Mouse (Mus musculus) lung, embryonic 14.5 days (tissue): ENCODE measurements around the gene Tpt1. TPM values are rescaled to one million over a fixed set of nuclear protein-coding genes. Genes with fewer than 3 reads are reported as not detected.

Experiments
- ATAC-seq: fragments of 200-750 bp; cut with Nextera tagmentation; 2 replicates; pipeline ENCODE4 v1.8.0; 2017; ENCODE audit warnings: mild to moderate bottlenecking, moderate TSS enrichment, moderate library complexity; ENCODE audit not compliant: insufficient read depth
- DNase-seq: peaks from one replicate; pipeline ENCODE4 v3.0.0-alpha.2; 2015
- H3K27ac ChIP-seq: fragments of 300-500 bp; sonication (generic); 2 replicates; pipeline ENCODE4 v1.5.1; 2014; ENCODE audit warnings: low read depth, mild to moderate bottlenecking, moderate library complexity
- H3K27me3 ChIP-seq: fragments of 300-500 bp; sonication (generic); 2 replicates; pipeline ENCODE4 v1.6.1; 2014; ENCODE audit warnings: low read length, control low read depth; ENCODE audit not compliant: insufficient read depth
- H3K36me3 ChIP-seq: fragments of 300-500 bp; sonication (generic); 2 replicates; pipeline ENCODE4 v1.6.1; 2014; ENCODE audit warnings: control low read depth; ENCODE audit not compliant: insufficient read depth
- H3K4me1 ChIP-seq: fragments of 300-500 bp; sonication (generic); 2 replicates; pipeline ENCODE4 v1.6.1; 2014; ENCODE audit warnings: antibody characterized with exemption, control low read depth; ENCODE audit not compliant: insufficient read depth
- H3K4me2 ChIP-seq: fragments of 300-500 bp; sonication (generic); 2 replicates; pipeline ENCODE4 v1.6.1; 2014; ENCODE audit warnings: mild to moderate bottlenecking
- H3K4me3 ChIP-seq: fragments of 300-500 bp; sonication (generic); 2 replicates; pipeline ENCODE4 v1.5.1; 2014; ENCODE audit warnings: low read depth, low read length
- H3K9ac ChIP-seq: fragments of 300-500 bp; sonication (generic); 2 replicates; pipeline ENCODE4 v1.6.1; 2014
- H3K9me3 ChIP-seq: fragments of 300-500 bp; sonication (generic); 2 replicates; pipeline ENCODE4 v1.6.1; 2016; ENCODE audit warnings: low read depth, low read length, control low read depth
- CTCF ChIP-seq: IDR thresholded peaks from 2 replicates; pipeline ENCODE4 v1.5.1; 2016; ENCODE audit warnings: antibody characterized with exemption, low read depth
- WGBS: fragments of 180-500 bp; shearing (Covaris S2); extraction: QIAGEN DNeasy Blood & Tissue Kit; methylation state at CpG from one replicate; pipeline ENCODE4 v1.1.7; 2014; 5-methylcytosine and 5-hydroxymethylcytosine counted together
- polyA plus RNA-seq: library from polyadenylated mRNA; unstranded; fragments of >200 nt; fragmentation: Nextera tagmentation; extraction: Ambion mirVana; gene quantifications from 2 replicates; pipeline ENCODE4 v1.2.1, GENCODE M21; 2014

Gene Tpt1
- polyA plus RNA-seq, 1 experiment from 2014 or later = 1,140 TPM

DNA sequence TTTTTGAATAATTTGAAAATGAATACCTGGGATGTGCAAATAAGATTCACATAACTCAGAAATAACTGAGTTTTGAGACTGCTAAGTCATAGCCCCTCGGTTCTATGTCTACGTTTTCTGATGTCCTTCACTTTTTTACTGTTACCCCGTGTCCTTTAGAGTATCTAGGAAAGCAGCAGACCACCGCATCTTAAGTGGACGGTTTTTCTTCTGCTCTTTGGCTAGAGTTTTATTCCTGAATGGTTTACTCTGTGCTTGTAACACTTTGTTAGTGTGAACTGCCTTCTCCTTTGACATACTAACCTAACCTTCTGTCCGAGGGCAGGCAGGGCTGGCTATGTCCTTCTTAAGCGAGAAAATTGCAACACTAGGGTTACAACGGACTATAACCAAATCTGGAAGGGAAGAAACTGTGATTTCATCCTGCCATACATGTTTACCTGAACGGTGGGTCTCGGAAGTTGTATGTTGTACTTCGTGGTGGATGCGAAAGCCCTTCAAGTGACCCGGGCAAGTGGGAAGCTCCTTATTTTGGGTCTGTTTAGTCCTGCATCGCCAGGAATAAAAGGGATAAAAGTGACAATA, 690 bp upstream of the Tpt1 start:
- Histone ChIP-seq H3K36me3 (peaks cover 30% of the 10 kb centered on the region), H3K9ac (peak overlapping the region; percentile 95), H3K27me3 (no peaks in the 10 kb centered on the region), H3K4me3 (peak overlapping the region; percentile 85), H3K27ac (peak overlapping the region; percentile 98), H3K4me2 (peak overlapping the region; percentile 80), H3K4me1 (peaks cover 5% of the 10 kb centered on the region; the same call in 1 of the 2 replicates), H3K9me3 (no peaks in the 10 kb centered on the region)
- 3% methylated on average over 14 of the region's 14 CpGs for WGBS
- DNase-seq = peak; percentile 36
- no peak for TF ChIP-seq CTCF
- ATAC-seq = no peak

DNA sequence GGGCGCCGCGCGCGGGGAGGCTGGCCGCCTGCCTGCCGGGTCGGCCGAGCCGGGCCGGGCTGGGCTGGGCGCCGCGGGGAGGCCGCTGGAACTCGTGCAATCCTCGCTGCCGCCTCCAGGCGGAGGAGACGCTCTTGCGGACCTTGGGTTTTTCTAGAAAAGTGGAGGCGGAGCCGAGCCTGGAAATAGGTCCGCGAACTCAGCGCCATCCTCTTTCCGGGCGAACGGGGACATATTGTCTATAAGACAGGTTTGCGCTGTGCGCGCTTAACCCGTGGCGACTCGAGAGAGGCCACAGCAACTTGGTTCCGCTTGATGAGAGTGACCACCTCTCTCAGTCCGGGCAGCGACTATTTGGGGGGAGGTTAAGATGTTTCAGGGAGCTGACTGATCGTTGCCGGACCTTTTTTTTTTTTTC, 814 bp downstream of the Tpt1 start:
- no peaks in the 10 kb centered on the region for H3K27me3 ChIP-seq
- DNase-seq (peak; percentile 95), ATAC-seq (peak; percentile 74)
- peaks cover 45% of the 10 kb centered on the region for H3K36me3 ChIP-seq
- H3K4me2 ChIP-seq = peak overlapping the region; percentile 67
- H3K9ac ChIP-seq = peak overlapping the region; percentile 95
- H3K9me3 ChIP-seq = no peaks in the 10 kb centered on the region
- H3K27ac ChIP-seq = peak overlapping the region; percentile 98
- peak; percentile 55 for TF ChIP-seq CTCF
- under 1% methylated on average over 40 of the region's 40 CpGs for WGBS
- H3K4me3 ChIP-seq = peak overlapping the region; percentile 85
- H3K4me1 ChIP-seq = peaks cover 5% of the 10 kb centered on the region; the same call in 1 of the 2 replicates

DNA sequence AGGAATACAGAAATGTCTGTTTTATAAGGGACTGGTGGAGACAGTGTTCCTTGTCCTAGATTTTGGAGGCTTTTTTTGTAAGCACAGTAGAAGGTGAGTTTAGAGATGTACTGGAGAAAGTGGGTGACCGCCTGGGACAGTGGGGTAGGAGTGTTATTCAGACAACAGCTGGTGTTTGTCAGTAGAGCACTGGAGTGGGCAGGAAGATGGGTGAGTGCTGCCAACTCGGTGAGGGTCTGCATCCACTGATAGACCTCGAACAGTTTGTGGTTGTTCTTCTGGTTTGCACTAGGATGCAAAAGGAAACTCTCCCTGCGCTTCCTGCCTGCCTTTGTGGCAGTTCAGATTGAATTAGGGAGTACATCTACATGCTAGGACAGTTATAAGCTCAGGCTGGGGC, 2.8 kb downstream of the Tpt1 start:
- Histone ChIP-seq H3K27ac (no peak overlapping the region), H3K4me3 (no peak overlapping the region; the same call in 1 of the 2 replicates), H3K9me3 (no peaks in the 10 kb centered on the region), H3K9ac (no peak overlapping the region), H3K4me2 (no peak overlapping the region), H3K4me1 (peaks cover 5% of the 10 kb centered on the region; the same call in 1 of the 2 replicates), H3K27me3 (no peaks in the 10 kb centered on the region), H3K36me3 (peaks cover 59% of the 10 kb centered on the region)
- no peak for TF ChIP-seq CTCF
- 77% methylated on average over 4 of the region's 4 CpGs for WGBS
- ATAC-seq = no peak
- no peak for DNase-seq

DNA sequence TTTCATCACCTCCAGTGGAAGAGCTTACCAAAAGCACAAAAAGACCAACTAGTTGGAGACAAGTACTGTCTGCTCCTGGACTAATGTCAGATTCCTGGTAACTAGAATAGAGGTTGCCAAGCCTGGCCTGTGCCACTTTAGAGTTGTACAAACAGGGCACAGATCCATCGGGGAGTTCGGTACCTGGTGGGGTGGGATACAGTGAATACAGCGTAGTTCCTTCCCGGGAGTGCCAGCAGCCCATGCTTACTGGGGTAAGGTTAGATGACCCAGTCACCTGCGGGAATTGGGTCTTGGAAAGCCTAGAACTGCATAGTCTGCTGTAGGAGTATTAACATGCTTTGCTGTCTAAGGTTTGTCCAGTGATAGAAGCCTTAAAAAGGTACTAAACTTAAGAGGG, 3.6 kb downstream of the Tpt1 start:
- Histone ChIP-seq H3K27ac (no peak overlapping the region), H3K4me2 (no peak overlapping the region), H3K9ac (no peak overlapping the region), H3K4me3 (no peak overlapping the region), H3K27me3 (no peaks in the 10 kb centered on the region), H3K9me3 (no peaks in the 10 kb centered on the region), H3K4me1 (peaks cover 5% of the 10 kb centered on the region; the same call in 1 of the 2 replicates), H3K36me3 (peaks cover 59% of the 10 kb centered on the region)
- TF ChIP-seq CTCF = no peak
- ATAC-seq = no peak
- DNase-seq = no peak
- WGBS = 93% methylated on average over 5 of the region's 5 CpGs

DNA sequence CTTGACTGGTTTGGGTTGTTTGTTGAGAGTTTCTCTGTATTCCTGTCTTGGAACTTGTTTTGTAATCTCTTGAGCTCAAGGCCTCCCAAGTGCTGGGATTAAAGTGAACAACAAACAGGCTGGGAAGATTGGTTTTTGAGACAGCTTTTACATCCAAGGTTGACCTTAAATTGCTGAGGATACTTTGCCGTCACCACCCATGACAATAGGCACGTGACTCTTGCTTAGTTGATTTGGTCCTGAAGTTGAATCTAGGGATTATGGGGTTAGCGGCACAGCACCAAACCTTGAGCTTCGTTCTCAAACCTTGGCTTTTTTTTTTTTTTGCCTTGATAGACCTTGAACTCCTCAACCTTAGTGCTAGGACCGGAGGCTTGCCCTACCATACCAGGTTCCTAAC, 4.3 kb downstream of the Tpt1 start:
- WGBS = 71% methylated on average over 5 of the region's 5 CpGs
- Histone ChIP-seq H3K9me3 (no peaks in the 10 kb centered on the region), H3K27ac (no peak overlapping the region), H3K4me3 (no peak overlapping the region), H3K27me3 (no peaks in the 10 kb centered on the region), H3K9ac (no peak overlapping the region), H3K36me3 (peaks cover 59% of the 10 kb centered on the region), H3K4me1 (peaks cover 5% of the 10 kb centered on the region; the same call in 1 of the 2 replicates), H3K4me2 (no peak overlapping the region)
- no peak for TF ChIP-seq CTCF
- DNase-seq (no peak), ATAC-seq (no peak)

DNA sequence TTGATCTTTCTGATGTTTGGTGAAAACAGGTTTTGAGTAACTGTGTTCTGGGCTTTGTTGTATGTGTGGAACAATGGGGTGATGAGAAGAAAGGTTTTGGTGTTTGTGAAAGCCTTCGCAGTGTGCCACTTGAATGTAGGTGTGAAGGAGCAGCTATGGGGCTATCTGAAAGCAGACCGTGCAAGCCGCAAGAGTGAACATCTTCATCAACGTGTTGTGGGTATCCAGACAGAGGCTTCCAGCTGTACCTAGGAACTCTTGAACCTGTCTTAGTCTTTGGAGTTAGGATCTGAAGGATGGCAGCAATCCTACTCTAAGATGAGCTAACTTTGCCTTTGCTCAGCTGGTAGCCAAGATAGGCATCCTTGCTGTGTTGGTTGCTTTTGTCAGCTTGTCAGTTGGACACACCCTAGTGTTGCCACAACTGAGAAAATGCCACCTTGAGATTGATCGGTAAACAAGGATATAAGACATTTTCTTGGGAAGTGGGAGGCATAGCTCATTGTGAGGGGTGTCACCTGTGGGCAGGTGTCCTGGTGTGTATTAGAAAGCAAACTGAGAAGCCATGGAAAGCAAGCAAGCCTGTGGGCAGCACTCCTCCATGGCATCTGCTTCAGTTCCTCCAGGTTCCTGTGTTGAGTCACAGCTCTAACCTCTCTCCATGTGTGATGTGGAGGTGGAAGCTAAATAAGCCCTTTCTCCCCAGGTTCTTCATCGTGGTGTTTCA, 5.1 kb downstream of the Tpt1 start:
- no peak for DNase-seq
- Histone ChIP-seq H3K27me3 (no peaks in the 10 kb centered on the region), H3K4me3 (no peak overlapping the region), H3K36me3 (peaks cover 59% of the 10 kb centered on the region), H3K9ac (no peak overlapping the region), H3K4me2 (no peak overlapping the region), H3K4me1 (peaks cover 5% of the 10 kb centered on the region; the same call in 1 of the 2 replicates), H3K9me3 (no peaks in the 10 kb centered on the region), H3K27ac (no peak overlapping the region)
- no peak for ATAC-seq
- WGBS = 89% methylated on average over 6 of the region's 6 CpGs
- no peak for TF ChIP-seq CTCF

DNA sequence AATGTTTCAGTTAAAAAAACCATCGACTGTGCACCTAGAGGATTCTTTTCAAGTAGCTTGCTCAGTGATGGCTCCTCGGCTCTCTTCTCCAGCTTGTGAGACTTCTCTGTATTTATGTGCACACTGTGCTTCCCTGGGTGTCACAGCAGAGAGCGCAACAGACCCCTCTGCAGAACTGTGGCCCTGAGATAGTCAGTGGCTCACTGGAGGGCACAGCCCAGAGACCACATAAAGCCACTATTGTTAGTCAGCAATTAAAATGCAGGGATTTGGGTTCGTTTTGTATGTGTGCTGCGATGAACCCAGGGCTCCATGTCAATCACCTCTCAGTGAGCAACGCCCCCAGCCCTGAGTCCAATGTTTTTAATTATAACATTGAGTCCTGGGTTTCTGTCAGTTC, 5.9 kb downstream of the Tpt1 start:
- Histone ChIP-seq H3K27ac (no peak overlapping the region), H3K4me2 (no peak overlapping the region), H3K4me1 (peaks cover 5% of the 10 kb centered on the region; the same call in 1 of the 2 replicates), H3K27me3 (no peaks in the 10 kb centered on the region), H3K36me3 (peaks cover 59% of the 10 kb centered on the region), H3K9me3 (no peaks in the 10 kb centered on the region), H3K4me3 (no peak overlapping the region), H3K9ac (no peak overlapping the region)
- 80% methylated on average over 6 of the region's 6 CpGs for WGBS
- ATAC-seq (no peak), DNase-seq (no peak)
- no peak for TF ChIP-seq CTCF
